Mouse (Mus musculus) testis, adult 2 months (tissue): Measurements from ENCODE around the gene Lamb3.

Experiments
- CTCF ChIP-seq: fragments of 200-500 bp; IDR thresholded peaks from 2 replicates; pipeline ENCODE4 v1.5.1; 2012; ENCODE audit warnings: low read depth, mild to moderate bottlenecking, inconsistent platforms, low read length, moderate library complexity; ENCODE audit not compliant: control insufficient read depth, insufficient read depth, insufficient replicate concordance
- POLR2A ChIP-seq: fragments of 200-500 bp; IDR thresholded peaks from 2 replicates; pipeline ENCODE4 v1.6.1; 2012; ENCODE audit warnings: low read depth, mild to moderate bottlenecking, inconsistent platforms, low read length, moderate library complexity; ENCODE audit not compliant: control insufficient read depth

- TF ChIP-seq CTCF: no peak
- no peak for TF ChIP-seq POLR2A
Observed at GRCm38 (mm10) chr1:193348261-193348962, 140.9 kb downstream of the Lamb3 start.
